Mouse (Mus musculus): ENCODE results near the gene Slc13a4. TPM values are rescaled to one million over a fixed set of nuclear protein-coding genes. Genes with fewer than 3 reads are reported as not detected.
A peak's percentile ranks its signal among the peaks of the same experiment; 100 is the strongest.

Slc13a4 gene
- polyA plus RNA-seq, 1 experiment = 0.07 TPM

- no peak for TF ChIP-seq USF1 (IDR thresholded peaks at IDR 0.05; ENCODE audit: low read depth)
- peak; percentile 41 for TF ChIP-seq FOSL1 (IDR thresholded peaks at IDR 0.05; ENCODE audit: insufficient read depth, low read length, poor library complexity, severe bottlenecking)
- H3K4me3 ChIP-seq (ENCODE audit: insufficient read depth, poor library complexity, severe bottlenecking) = no peak overlapping the region
Measured at GRCm38 (mm10) chr6:35323046-35323445, 15.1 kb upstream of the Slc13a4 start.

GRCm38 (mm10) chr6:35321105-35321504 is 13.2 kb upstream of the Slc13a4 start:
- TF ChIP-seq FOSL1 (IDR thresholded peaks at IDR 0.05; ENCODE audit: insufficient read depth, low read length, poor library complexity, severe bottlenecking) (no peak), CTCF (IDR thresholded peaks at IDR 0.05; ENCODE audit: control insufficient read depth, insufficient read depth, insufficient read length) (no peak), USF1 (IDR thresholded peaks at IDR 0.05; ENCODE audit: low read depth) (no peak), CEBPB (IDR thresholded peaks at IDR 0.05; ENCODE audit: low read depth) (no peak), MYOD1 (IDR thresholded peaks at IDR 0.05; ENCODE audit: control insufficient read depth, insufficient read length, low read depth) (no peak), MYOG (IDR thresholded peaks at IDR 0.05; ENCODE audit: control insufficient read depth, extremely low read depth, insufficient read length) (no peak), MAX (IDR thresholded peaks at IDR 0.05) (no peak)
- no peaks in the 10 kb centered on the region for H3K27me3 ChIP-seq (ENCODE audit: control insufficient read depth, insufficient read depth, insufficient read length)
- no peak overlapping the region for H3K4me3 ChIP-seq (ENCODE audit: insufficient read depth, poor library complexity, severe bottlenecking)
- no peak overlapping the region for H3ac ChIP-seq (ENCODE audit: control insufficient read depth, insufficient read length, low read depth)
- no peaks in the 10 kb centered on the region for H3K36me3 ChIP-seq (ENCODE audit: control insufficient read depth, insufficient read depth)
- no peaks in the 10 kb centered on the region for H3K79me3 ChIP-seq (ENCODE audit: low read depth)
- no peaks in the 10 kb centered on the region for H3K79me2 ChIP-seq (ENCODE audit: control insufficient read depth, insufficient read depth)

More at GRCm38 (mm10) chr6:35323046-35323445, 15.1 kb upstream of the Slc13a4 start:
- no peaks in the 10 kb centered on the region for H3K79me3 ChIP-seq (ENCODE audit: low read depth)
- H3K79me2 ChIP-seq (ENCODE audit: control insufficient read depth, insufficient read depth) = no peaks in the 10 kb centered on the region
- no peaks in the 10 kb centered on the region for H3K27me3 ChIP-seq (ENCODE audit: control insufficient read depth, insufficient read depth, insufficient read length)
- H3ac ChIP-seq (ENCODE audit: control insufficient read depth, insufficient read length, low read depth) = no peak overlapping the region
- no peaks in the 10 kb centered on the region for H3K36me3 ChIP-seq (ENCODE audit: control insufficient read depth, insufficient read depth)

GRCm38 (mm10) chr6:35319850-35320249 is 11.9 kb upstream of the Slc13a4 start:
- H3K27me3 ChIP-seq (ENCODE audit: control insufficient read depth, insufficient read depth, insufficient read length) = peaks cover 7% of the 10 kb centered on the region
- H3ac ChIP-seq (ENCODE audit: control insufficient read depth, insufficient read length, low read depth) = no peak overlapping the region
- no peaks in the 10 kb centered on the region for H3K36me3 ChIP-seq (ENCODE audit: control insufficient read depth, insufficient read depth)
- no peaks in the 10 kb centered on the region for H3K79me3 ChIP-seq (ENCODE audit: low read depth)
- no peak for TF ChIP-seq FOSL1 (IDR thresholded peaks at IDR 0.05; ENCODE audit: insufficient read depth, low read length, poor library complexity, severe bottlenecking)
- TF ChIP-seq MYOG (IDR thresholded peaks at IDR 0.05; ENCODE audit: control insufficient read depth, extremely low read depth, insufficient read length) = no peak
- no peak for TF ChIP-seq USF1 (IDR thresholded peaks at IDR 0.05; ENCODE audit: low read depth)
- TF ChIP-seq MAX (IDR thresholded peaks at IDR 0.05) = no peak
- no peak for TF ChIP-seq CTCF (IDR thresholded peaks at IDR 0.05; ENCODE audit: control insufficient read depth, insufficient read depth, insufficient read length)
- no peak for TF ChIP-seq MYOD1 (IDR thresholded peaks at IDR 0.05; ENCODE audit: control insufficient read depth, insufficient read length, low read depth)
- no peak for TF ChIP-seq CEBPB (IDR thresholded peaks at IDR 0.05; ENCODE audit: low read depth)
- H3K79me2 ChIP-seq (ENCODE audit: control insufficient read depth, insufficient read depth) = no peaks in the 10 kb centered on the region
- H3K4me3 ChIP-seq (ENCODE audit: insufficient read depth, poor library complexity, severe bottlenecking) = no peak overlapping the region

- Histone ChIP-seq H3K36me3 (ENCODE audit: control insufficient read depth, insufficient read depth) (no peaks in the 10 kb centered on the region), H3K79me2 (ENCODE audit: control insufficient read depth, insufficient read depth) (no peaks in the 10 kb centered on the region), H3K79me3 (ENCODE audit: low read depth) (no peaks in the 10 kb centered on the region), H3K4me3 (ENCODE audit: insufficient read depth, poor library complexity, severe bottlenecking) (no peak overlapping the region), H3K27me3 (ENCODE audit: control insufficient read depth, insufficient read depth, insufficient read length) (peaks cover 7% of the 10 kb centered on the region), H3ac (ENCODE audit: control insufficient read depth, insufficient read length, low read depth) (no peak overlapping the region)
- TF ChIP-seq MYOD1 (IDR thresholded peaks at IDR 0.05; ENCODE audit: control insufficient read depth, insufficient read length, low read depth) (no peak), USF1 (IDR thresholded peaks at IDR 0.05; ENCODE audit: low read depth) (no peak), MAX (IDR thresholded peaks at IDR 0.05) (no peak), FOSL1 (IDR thresholded peaks at IDR 0.05; ENCODE audit: insufficient read depth, low read length, poor library complexity, severe bottlenecking) (no peak), CTCF (IDR thresholded peaks at IDR 0.05; ENCODE audit: control insufficient read depth, insufficient read depth, insufficient read length) (no peak), CEBPB (IDR thresholded peaks at IDR 0.05; ENCODE audit: low read depth) (no peak), MYOG (IDR thresholded peaks at IDR 0.05; ENCODE audit: control insufficient read depth, extremely low read depth, insufficient read length) (no peak)
Measured at GRCm38 (mm10) chr6:35313520-35313919, 5.6 kb upstream of the Slc13a4 start.

GRCm38 (mm10) chr6:35309406-35309805 is 1.5 kb upstream of the Slc13a4 start:
- Histone ChIP-seq H3K36me3 (ENCODE audit: control insufficient read depth, insufficient read depth) (no peaks in the 10 kb centered on the region), H3K79me2 (ENCODE audit: control insufficient read depth, insufficient read depth) (no peaks in the 10 kb centered on the region), H3K79me3 (ENCODE audit: low read depth) (no peaks in the 10 kb centered on the region), H3K27me3 (ENCODE audit: control insufficient read depth, insufficient read depth, insufficient read length) (no peaks in the 10 kb centered on the region), H3K4me3 (ENCODE audit: insufficient read depth, poor library complexity, severe bottlenecking) (no peak overlapping the region), H3ac (ENCODE audit: control insufficient read depth, insufficient read length, low read depth) (no peak overlapping the region)
- TF ChIP-seq CEBPB (IDR thresholded peaks at IDR 0.05; ENCODE audit: low read depth) (no peak), CTCF (IDR thresholded peaks at IDR 0.05; ENCODE audit: control insufficient read depth, insufficient read depth, insufficient read length) (no peak), FOSL1 (IDR thresholded peaks at IDR 0.05; ENCODE audit: insufficient read depth, low read length, poor library complexity, severe bottlenecking) (no peak), USF1 (IDR thresholded peaks at IDR 0.05; ENCODE audit: low read depth) (no peak), MAX (IDR thresholded peaks at IDR 0.05) (no peak), MYOG (IDR thresholded peaks at IDR 0.05; ENCODE audit: control insufficient read depth, extremely low read depth, insufficient read length) (no peak), MYOD1 (IDR thresholded peaks at IDR 0.05; ENCODE audit: control insufficient read depth, insufficient read length, low read depth) (no peak)

- Histone ChIP-seq H3K36me3 (ENCODE audit: control insufficient read depth, insufficient read depth) (no peaks in the 10 kb centered on the region), H3K79me2 (ENCODE audit: control insufficient read depth, insufficient read depth) (no peaks in the 10 kb centered on the region), H3ac (ENCODE audit: control insufficient read depth, insufficient read length, low read depth) (no peak overlapping the region), H3K27me3 (ENCODE audit: control insufficient read depth, insufficient read depth, insufficient read length) (no peaks in the 10 kb centered on the region), H3K79me3 (ENCODE audit: low read depth) (no peaks in the 10 kb centered on the region), H3K4me3 (ENCODE audit: insufficient read depth, poor library complexity, severe bottlenecking) (no peak overlapping the region)
- TF ChIP-seq MYOD1 (IDR thresholded peaks at IDR 0.05; ENCODE audit: control insufficient read depth, insufficient read length, low read depth) (no peak), MYOG (IDR thresholded peaks at IDR 0.05; ENCODE audit: control insufficient read depth, extremely low read depth, insufficient read length) (no peak), USF1 (IDR thresholded peaks at IDR 0.05; ENCODE audit: low read depth) (no peak), FOSL1 (IDR thresholded peaks at IDR 0.05; ENCODE audit: insufficient read depth, low read length, poor library complexity, severe bottlenecking) (no peak), MAX (IDR thresholded peaks at IDR 0.05) (no peak), CEBPB (IDR thresholded peaks at IDR 0.05; ENCODE audit: low read depth) (no peak), CTCF (IDR thresholded peaks at IDR 0.05; ENCODE audit: control insufficient read depth, insufficient read depth, insufficient read length) (no peak)
Measured at GRCm38 (mm10) chr6:35307136-35307535, 795 bp downstream of the Slc13a4 start.

All from C2C12 (cell line).